Mouse (Mus musculus) lung, postnatal 10 days (tissue): ENCODE results near the gene Hjurp.
A peak's percentile ranks its signal among the peaks of the same experiment; 100 is the strongest.

Source experiments
- DNase-seq: peaks from one replicate; pipeline ENCODE4 v3.0.0; 2021

Hjurp gene

DNA sequence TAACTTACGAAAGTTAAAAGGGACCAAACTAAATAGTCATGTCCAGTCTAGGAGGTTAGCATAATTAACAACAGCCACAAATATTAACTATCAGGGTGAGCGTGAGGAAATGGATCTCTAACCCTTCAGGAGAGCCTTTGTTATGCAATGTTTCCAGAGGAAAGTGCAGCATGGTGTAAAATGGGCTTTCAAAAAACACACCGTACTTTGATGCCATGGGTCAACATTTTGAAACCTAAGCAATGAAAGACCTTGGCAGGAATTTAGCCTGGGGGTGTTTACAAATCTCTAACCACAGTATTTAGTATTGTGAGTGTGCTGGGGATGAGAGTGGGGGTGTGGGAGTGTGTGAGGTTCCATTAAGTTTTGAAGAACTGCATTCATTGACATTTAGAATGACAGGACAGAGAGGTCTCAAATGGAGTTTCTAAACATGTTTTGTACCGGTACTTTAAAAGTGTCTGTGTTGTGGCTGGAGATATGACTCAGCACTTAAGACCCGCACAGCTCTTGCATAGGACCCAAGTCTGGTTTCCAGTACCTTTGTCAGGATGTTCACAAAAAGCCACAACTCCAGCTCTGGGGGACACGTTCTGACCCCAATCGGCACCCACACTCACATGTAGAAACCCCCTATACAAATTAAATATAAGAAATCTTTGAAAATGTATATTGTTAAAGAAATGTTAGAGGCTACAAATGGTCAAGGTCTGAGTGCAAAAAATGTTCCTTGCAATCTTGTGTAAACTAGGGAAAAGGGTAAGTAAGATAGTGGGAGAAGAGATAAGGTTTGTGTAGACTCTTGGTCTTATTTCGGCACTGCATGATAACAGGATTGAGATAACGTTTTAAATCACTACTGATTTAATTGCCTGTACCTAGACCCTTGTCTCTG, 1.9 kb upstream of the Hjurp start:
- peak; percentile 57 for DNase-seq

DNA sequence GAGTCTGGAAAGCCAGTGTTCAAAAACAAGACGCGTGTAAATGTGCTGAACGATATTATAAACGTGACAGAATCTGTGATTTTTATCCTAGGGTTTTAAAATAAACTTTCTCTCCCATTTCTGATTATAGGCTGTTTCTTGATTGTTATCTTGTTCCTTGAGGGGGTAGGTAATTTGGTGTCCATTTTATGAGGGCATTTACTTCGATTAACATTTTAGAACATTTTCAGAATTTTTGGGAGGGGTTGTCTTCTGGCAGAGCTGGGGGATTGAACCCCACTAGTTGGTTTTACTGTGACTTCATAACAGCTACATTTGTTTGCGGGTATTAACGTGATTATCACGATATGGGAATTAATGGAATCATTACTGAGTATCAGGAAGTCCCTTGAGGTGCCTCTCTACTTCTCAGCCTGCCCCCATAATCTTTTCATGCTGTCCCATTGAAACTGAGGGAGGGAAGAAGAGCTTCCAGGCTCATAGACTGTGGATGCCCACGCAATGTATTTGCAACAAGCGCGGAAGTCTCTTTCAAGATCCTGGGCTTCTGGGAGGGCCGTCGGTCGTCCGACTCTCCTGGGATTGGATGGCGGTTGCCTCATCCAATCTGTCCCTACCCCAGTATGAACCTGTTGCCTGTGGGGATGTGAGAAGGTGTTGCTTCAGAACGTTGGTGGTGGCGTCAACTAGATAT, 532 bp upstream of the Hjurp start:
- DNase-seq, result no peak

DNA sequence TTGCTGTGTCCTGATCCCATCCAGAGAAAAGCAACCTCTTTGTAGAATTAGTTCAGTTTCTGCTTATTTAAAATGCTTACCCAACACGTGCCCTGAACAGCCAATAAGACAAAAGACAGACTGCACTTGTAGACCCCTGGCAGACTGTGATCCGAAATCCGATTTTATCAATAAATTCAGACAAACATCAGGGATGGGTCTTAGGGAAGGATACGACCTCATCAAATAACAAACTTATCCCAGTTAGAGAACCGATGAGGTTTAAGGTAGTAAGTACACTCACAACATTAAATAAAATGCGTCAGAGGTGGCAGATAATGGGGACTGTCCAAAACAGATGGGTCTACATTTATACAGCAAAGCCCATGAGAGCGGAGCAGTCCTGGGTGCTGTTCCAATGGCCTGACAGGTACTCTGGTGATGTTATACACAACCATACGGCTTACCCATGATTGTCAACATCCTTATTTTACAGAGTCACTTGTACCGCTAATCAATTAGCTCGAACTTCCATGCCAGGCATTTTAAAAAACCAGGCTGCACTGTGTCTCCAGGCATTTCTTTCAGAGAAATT, 822 bp downstream of the Hjurp start:
- no peak for DNase-seq

DNA sequence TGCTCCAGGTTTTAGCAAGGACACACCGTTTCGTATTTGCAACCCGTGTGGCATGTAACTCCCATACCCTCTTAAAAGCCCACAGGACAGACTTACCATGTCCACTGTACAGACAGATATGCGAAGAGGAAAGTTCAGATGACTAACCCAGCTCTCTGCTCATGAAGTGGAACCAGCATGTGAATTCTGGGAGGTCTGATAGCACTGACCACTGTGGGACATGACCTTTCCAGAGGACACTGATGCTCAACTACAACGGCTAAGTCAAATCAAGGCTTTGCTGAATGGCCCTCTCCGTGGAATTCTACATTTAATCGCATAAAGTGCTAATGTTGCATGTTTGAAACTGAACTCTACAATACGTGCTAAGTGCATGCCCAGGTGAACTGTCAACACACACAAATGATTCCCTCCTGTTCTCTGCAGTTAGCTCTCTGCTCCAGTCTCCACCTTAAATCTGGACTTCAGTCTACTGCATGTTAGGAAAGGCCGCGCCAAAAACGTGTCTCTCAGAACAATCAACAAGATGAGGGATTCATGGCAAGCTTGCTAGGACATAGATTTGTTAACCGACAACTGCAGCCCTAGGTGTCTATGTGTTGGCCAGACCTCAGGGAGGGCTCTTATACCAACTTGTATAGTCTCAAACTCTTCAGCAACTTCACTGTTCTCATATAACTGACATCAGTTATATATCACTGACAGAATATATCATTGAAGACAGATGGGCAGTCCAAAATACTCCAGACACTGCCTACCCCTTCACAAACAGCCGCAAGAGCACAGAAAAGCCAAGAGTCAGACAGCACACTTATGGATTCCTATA, 1.5 kb downstream of the Hjurp start:
- no peak for DNase-seq

DNA sequence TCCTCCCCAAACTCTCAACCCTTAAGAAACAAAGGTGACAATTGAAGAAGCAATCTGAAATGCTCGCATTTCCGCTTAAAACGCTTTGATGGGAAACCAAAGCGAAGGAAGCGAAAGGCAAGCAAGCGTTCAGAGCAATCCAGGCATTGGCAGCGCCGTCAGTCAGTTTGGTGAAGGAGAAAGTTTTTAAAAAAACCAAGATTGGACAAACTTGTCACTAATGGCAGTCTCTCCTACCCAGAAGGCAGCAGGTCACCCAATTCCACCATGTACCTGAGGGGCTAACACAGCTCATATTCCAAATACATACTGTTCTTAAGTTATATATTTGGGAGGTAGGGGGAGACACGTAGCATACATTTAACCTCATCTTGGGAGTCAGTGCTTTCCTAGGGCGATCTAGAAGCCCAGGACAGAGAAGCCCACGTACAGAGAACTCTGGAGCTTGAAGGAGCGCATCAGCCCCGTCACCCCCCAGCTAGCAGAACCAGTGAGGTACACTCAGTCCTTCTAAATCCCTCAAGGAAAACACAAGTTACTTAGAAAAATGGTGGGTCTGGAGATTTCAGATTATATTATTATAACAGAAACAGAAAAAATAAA, 2.3 kb downstream of the Hjurp start:
- no peak for DNase-seq

DNA sequence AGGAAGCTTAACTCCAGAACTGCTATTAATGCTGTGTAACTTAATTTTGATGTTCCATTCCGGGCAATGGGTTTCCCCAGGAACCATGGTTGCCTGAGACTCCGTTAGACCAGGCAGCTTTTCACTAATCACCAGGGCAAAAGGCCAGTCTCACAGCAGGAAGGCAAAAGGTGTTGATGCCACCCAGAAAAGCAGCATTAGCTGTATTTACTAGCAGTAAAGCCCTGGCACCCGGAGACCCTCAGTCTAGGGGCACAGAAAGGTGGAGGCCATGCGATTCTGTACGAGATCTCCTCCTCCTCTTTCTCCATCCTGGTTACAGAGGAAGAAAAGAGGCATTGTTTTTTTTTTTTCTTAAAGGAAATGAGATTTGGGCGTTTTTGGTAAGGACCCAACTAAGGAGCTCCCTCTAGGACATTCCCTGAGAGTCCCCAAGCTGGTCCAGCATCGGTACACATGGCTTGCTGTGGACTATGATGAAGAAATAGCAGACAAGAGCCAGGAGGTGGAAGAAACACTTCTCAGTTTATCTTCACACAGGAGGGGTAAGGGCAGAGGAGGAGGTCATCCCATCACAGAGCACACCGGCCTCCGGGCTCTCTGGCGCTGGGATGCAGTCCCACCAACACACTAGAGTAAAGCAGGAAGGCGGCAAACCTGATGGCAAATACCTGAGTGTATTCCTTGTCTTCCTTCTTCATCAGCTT, 2.9 kb downstream of the Hjurp start:
- no peak for DNase-seq

DNA sequence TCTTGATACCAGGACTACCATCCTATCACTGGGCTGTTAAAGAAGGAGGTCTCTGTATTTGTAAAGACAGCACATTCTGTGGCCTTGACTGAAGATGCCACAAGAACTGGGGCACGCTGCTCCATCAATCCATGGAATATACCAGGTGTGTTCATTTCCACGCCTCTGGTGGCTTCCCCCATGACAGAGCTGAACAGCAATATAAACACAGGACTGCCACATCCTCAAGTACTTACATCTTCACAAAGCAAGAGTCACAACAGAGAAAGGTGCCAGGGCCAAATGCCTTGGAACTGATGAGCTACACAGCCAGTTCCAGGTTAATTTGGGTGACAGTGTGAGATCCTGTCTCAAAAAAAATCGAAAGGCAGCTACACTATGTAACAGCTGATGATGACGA, 3.6 kb downstream of the Hjurp start:
- no peak for DNase-seq

DNA sequence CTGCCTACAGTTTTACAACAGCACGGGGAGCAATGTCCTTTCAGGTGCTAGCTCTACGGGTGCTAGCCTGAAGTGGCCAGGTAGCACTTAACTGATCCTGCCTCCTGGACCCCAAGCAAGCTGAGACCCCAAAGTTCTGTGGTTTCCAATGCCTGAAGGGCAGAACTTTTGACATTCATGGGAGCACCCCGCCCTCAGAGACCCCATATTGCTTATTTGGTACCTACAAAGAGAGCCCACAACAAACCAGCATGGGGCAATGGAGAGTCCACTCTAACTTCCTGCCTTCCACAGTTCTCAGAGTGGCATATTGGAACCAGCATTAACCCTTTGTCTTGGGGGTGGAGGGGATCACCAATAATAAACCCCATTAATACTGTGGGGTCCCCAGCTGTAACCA, 4.1 kb downstream of the Hjurp start:
- no peak for DNase-seq

DNA sequence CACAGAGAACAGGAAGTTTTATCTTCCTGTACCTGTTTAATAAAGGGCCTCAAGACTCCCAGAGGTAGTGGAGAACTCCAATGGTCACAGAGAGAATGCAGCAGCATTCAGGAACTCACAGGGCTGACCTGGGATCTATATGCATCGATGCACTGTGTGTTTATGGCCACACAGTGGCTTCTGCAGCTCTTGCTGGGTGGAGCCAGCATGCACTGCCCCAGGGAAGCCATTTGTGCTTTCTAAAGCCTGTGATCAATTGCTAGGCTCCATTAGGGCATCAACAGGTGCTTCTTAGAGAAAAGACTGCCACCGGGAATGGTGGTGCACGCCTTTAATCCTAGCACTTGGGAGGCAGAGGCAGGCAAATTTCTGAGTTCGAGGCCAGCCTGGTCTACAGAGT, 4.6 kb downstream of the Hjurp start:
- DNase-seq, result no peak

DNA sequence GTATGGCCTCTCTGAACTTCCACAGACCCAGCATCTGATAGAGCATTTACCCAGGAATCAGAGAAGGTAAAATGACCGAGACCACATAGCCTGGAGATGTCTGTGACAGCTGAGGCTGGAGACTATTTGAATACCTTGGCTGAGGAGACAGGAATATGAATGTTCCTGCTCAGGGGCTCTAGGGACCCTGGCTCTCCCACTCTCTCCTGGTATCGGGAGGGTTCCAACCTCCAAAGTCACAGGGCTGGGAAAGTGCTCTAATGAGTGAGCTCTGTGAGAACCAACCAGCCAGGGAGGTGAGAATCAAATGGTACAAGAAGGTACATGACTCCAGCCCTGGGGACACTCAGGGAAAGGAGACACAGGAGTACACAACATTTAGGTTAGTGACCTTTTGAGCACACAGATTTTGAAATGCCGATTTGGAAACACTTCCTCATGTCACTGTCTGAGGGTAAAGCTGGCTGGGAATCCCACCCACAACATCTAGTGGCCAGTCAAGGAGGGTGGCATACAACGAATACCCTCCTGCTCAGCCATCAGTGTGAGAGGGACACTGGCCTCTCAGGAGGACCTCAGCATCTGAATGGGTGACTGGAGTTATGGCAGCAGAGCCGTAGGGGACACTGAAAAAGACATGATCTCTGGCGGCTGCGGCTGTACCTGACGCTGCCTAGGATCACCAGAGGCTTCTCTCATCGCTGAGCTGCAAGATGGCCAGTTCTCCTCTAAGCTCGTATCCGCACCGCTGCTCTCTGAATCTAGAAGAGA, 7.7 kb downstream of the Hjurp start:
- DNase-seq, result no peak

DNA sequence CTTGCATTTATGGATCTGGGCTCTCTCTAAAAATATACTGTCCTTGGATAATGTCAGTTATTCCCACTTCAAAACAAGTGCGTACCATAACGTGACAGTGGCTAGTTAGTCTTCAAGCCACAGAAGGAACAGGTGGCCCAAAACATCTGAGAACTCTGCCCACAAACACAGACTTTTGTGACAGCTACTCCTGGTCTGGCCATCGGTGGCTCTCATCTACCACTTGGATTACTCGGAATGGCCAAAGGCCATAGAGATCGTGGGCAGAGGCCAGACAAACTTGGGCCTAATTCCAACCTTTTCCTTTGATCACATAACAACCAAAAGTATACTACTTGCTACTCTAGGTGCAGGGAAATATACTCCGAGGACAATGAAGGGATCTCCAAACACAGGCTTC, 9.4 kb downstream of the Hjurp start:
- no peak for DNase-seq

DNA sequence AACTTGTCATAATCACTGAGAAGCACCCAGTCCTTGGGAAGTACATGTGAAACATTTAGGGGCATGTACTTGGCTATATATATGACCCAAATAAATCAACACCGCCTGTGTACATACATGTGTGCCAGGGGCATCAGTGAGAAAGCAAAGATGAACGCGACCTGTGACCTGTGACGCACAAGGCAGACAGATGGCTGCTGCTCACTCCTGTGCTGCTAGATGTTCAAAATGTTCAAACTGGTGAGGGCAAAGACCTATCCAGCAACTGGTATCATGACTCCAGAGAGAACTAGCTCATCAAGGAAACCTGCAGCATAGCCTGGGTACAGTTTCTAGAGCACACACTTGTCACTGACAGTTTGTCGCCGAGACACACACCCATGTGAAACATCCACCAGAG, 9.9 kb downstream of the Hjurp start:
- DNase-seq, result no peak

DNA sequence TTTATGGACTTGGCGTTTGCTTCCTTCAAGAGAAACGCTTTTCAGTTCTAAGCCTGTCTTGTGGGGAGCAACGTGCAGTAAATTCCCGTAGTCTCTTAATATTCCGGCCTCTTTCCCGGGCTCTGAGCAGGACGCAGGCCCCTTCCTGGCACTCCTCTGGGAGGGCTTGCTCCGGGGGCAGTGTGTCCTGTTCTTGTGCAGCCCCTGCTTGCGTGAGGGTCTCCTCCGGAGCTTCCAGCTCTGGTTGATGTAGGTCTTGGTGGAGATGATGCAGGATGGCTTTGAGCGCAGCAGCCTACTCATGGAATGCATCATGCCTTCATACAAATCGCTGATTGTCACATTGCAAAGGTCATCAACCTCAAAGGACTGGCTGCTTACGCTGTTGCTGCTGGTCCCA, 11.3 kb downstream of the Hjurp start:
- no peak for DNase-seq

DNA sequence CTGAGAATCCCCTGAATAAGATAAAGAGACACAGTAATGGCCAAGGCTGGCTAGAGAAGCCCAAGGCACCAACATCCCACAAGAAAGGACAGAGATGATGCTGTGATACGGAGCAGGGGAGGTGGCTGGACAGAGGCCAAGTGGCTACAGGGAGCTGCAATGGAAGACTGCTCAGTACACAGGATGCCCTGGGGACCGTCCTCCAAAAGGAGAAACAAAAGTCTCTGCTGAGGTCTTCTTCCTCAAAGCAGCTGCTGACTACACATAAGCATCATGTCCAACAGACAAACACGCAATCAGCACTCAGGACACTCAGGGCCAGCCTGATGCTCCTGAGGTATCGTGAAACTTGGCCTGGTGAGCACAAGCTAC, 12.6 kb downstream of the Hjurp start:
- peak; percentile 56 for DNase-seq

DNA sequence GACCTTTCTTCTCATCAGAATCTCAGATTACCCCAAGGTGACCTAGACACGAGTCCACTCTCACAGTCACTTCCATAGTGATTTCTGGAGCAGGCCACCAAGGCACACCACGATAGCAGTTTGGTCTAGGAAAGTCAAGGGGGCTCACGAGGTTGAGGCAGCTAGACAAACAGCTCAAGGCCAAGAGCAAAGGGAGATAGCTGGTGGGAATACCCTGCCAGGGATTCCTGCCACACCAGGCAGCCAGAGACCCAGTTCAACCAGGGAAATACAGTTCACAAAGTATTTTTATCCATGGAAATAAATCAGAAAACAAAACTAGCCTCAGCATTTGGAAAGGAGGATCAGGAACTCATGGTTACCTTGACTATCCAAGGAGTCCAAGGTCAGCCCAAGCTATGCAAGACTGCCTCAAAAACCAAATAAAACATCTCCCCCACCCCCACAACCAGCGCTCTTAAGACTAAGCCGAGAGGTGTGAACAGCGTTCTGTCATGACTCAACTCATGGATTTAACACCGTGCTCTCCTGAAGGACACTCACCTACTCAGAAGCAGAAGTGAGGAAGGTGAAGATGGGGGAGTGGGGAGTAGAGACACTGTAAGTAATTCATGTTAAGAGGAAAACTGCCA, 13.1 kb downstream of the Hjurp start:
- DNase-seq, result no peak

DNA sequence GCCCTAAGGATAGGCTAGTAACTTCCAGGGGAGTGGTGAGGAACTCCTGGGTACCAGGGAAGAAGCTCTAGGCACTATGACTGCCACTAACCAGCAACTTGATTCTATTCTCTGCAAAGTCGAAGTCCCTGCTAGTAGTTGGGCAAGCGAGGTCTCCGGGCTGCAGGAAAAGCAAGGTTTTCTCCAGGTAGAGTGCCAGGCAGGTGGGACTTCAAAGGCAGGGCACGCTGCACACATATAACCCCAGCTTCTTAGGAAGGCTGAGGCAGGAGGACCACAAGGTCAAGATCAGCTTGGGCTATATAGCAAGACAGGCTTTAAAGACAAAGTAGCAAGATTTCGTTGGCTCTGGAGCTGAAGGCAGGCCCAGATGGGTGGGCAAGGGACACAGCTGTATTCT, 13.7 kb downstream of the Hjurp start:
- no peak for DNase-seq

DNA sequence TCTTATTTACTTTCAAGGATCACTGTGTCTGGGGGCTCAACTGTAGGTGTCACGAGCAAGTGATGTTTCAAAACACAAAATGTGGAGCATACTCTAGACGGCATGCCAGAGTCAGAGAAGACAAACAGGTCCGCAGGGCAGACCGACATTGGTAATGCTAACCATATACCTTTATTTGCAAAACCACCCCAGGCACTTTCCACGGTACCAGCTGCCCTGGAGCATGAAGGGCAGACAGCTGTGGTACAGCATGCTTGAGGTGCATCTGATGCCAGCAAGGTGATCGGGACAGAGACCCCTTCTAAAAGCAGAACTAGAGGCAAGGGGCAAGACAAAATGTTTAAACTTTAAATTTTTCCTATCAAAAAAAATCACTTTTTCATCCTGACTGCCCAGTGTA, 14.5 kb downstream of the Hjurp start:
- peak; percentile 22 for DNase-seq

DNA sequence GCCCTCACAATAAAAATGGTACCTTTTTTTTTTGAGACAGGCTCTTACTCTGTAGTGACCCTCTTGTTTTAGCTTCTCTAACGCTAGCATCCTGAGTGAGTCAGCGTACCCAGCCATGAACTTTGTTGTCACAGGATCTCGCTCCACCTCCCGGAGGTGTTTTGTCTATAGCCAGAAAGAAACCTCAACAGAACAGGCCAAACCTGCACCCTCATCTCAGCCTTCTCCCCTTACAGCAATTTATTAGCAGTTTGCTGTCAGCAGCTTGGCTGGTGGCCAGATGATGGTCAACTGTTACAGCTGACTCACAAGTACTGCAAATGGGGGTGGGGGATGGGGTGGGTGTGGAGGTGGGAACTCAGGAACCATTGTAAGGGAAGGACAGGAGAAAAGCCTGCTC, 15.2 kb downstream of the Hjurp start:
- DNase-seq, result peak; percentile 68

DNA sequence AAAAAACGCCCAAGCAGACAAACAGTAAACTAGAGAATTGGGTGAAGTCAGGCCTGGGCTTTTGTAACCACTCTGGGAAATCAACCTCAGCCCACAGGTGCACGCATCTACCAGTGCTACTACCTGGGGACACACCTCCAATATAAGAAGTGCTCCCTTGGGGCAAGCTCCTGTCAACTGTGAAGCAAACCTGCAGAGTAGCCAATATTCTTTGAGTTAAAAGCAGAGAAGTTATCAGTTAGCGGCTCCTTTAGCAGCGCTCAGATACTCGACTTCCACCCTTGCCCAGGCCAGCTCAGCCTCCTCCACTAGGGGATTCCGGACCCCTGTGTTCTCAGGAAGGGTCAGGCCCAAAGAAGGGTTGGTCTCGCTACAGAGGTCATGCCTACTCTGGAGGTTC, 15.7 kb downstream of the Hjurp start:
- DNase-seq, result peak; percentile 21

DNA sequence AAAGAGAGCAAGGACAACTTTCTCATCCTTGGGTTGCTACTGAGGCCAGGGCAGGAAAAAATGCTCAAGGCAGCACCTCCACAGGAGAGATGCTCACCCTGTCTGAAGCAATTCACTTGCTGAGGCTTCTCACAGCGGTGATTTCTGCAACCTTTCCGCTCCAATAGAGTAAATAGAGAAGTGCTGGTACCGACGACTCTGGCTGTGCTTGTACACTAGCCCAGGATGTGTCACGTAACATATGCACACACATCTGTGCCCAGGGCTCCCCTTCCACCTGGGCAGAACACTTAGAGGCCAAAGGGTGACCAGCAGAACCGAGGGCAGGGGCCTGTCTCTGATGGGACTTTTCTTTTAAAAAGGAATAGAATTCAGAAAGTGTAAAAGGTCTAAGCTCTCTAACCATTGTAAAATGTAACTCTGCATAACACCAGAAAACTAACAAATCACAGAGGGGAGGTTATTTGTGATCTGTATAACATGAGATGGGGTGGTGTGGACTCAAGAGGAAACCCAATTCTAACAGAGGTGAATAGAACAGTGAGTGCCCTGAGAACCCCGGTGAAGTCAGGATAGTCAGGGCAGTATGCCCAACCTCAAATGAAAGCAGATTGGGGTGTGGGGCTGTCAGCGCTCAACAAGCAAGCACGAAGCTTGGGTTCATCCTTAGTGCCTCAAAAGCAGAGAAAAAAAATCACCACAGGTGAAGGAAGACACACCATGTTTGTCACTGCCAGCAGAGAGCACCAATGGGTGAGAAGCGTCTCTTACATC, 16.6 kb downstream of the Hjurp start:
- DNase-seq, result no peak
